Mouse (Mus musculus): ENCODE data around the gene Foxp1.

- TF ChIP-seq CTCF (IDR thresholded peaks at IDR 0.05; ENCODE audit: control insufficient read depth, insufficient read depth, low read length) = no peak
- TF ChIP-seq POLR2A (IDR thresholded peaks at IDR 0.05; ENCODE audit: borderline replicate concordance, control insufficient read depth, low read depth, low read length) = no peak
Observed at GRCm38 (mm10) chr6:98878208-98878607, 644.3 kb downstream of the Foxp1 start.

Measured in bone marrow, adult 2 months (tissue).